Mouse (Mus musculus) thymus, postnatal 25 days (tissue): Measurements from ENCODE around the gene Tpi1.

Source experiments
- DNase-seq: peaks from one replicate; pipeline ENCODE4 v3.0.0; 2022

Tpi1 gene

DNA sequence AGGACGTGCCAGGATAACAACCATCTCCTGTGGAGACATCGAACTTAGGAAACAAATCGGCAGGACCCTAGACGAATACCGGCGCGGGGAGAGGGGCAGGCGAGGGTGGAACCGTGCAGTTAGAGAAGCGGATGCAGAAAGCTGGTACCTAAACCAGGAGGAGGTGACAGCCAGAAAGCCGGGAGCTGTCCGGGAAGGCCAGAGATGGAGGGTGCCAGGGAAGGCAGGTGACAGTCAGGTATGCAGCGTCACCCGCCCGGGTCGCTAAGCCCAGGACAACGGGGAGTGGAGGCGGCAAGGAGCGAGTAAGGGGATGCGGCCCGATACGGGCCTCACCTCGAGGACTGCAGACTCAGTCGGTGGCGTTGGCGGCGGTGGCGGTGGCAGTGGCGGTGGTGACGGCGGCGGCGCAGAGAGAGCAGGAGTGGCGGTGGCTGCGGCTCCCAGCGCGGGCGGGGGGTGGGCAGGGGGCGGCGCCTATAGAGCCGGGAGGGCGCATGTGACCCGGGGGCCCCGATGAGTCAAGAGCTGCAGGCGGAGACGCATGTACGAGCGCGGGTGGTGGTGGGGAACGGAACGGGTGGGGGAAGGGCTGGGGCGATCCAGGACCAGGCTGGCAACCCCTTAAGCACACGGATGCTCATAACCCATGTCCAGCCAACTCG lies 44.9 kb downstream of the Tpi1 start, which contains the start of gene Eno2:
Eno2 (minus strand) TSS at position 573 of the 665 bp plus-strand sequence.
- peak; percentile 66 for DNase-seq

GRCm38 (mm10) chr6:124768704-124769044 lies 45.4 kb downstream of the Tpi1 start:
- no peak for DNase-seq

DNA sequence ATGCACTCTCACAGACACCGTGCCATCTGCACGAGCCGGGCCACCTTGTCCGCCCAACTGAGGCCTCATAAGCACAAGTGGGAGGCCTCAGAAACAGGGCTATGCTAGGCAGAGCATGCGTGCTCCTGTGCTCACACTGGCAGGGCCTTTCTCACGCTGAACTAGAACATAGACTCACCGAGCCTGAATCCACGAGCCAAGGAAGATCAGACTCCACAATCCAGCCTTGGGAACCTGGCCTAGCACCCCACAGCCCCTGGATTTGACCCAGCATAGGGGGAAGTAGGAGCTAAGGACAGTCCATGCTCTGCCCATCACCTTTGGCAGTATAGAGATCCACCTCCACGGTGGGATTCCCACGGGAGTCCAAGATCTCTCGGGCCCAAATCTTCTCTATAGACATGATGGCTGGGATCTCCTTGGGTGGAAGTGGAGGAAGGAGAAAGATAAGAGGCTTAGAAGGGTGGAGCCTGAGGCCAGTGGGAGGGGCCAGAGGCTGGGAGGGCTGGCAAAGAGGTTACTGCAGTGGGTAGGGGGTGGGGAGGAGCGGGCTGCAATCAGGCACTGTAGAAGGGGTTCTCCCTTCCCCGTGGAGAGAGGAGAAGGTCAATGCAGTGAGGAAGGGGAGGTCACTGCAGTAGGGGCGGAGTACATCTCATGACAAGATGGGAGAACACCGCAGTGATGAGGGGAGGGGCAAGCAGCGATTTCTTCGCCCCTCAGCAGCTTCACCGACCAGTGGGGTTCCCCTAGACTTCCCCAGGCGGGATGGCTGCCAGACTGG lies 46.0 kb downstream of the Tpi1 start:
- DNase-seq, result no peak

- no peak for DNase-seq
Observed at GRCm38 (mm10) chr6:124767536-124767919, 46.6 kb downstream of the Tpi1 start.

- DNase-seq, result no peak
Observed at GRCm38 (mm10) chr6:124765951-124766350, 48.1 kb downstream of the Tpi1 start.
